Mouse (Mus musculus) adrenal gland, postnatal 25 days (tissue): ENCODE results near the gene Zfp42. TPM values are rescaled to one million over a fixed set of nuclear protein-coding genes. Genes with fewer than 3 reads are reported as not detected.
"Not testable (repeated sequence)": the region's sequence is repeated elsewhere in the genome, so short reads cannot be mapped to it uniquely, and the experiment has no call there.

Experiments
- DNase-seq: peaks from one replicate; pipeline ENCODE4 v3.0.0; 2021; ENCODE audit warnings: mixed read lengths
- long read RNA-seq: library from polyadenylated mRNA; stranded (forward); transcript quantifications from one replicate; pipeline ENCODE4 v2.0.0, GENCODE M21; 2021
- total RNA-seq: library from RNA; stranded (reverse); gene quantifications from 2 replicates; pipeline ENCODE4 v1.2.3, GENCODE M21; 2021

The Zfp42 gene
- total RNA-seq: not detected in 2 replicates
- long read RNA-seq: 0 reads

DNA sequence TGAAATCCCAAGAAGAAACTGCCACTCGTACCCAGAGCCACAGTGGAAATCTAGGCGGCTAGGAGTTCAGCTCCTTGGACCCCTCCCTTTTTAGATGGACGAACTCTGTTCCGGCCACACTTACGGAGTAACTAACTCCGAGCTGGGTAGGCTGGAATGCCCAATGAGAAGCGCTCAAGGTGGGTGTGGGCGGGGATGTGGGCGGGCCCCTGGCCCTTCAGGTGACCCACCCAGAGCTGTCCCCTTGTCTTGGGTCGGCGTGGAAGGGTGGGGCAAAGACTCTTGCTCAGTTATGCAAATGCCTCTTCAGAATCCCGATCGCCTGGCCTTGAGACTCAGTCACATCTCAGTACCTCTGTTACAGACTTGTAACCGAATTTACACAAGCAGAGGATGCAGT is at the start of gene Zfp42:
Gene Zfp42 (minus strand): TSS at position 85 of the 400 bp plus-strand sequence.
- no peak for DNase-seq

DNA sequence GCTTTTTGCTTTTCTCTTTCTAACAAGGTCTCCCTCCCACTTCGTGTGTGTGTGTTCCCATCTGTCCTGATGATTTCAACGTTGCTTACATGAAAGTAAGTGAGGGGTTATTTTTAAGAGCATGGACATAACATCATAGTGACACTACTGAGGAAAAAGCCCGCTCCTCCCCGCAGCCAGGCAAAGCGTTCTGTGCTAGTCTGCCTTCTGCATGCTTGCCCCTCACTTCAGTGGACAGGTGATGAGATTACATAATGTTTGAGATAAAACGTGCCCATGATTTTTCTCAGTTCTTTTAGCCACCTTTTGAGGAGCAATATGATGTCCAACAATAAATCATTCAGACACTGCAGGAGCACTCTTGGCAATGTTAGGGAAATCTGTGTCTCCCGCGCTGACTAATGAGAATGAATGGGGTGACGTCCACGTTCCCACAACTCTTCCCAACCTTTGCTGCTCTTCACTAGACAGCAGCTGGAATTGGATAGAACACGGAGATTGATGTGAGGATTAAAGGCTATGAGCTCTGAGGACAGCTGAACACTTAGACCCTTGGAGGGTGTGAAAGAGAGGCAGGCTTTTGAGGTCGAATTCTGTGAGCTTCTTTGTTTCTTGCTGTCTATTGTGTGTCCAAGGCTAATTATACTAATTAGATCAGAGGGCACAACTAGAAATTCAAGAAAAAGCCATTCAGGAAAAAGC is 49.4 kb upstream of the Zfp42 start:
- no peak for DNase-seq

DNA sequence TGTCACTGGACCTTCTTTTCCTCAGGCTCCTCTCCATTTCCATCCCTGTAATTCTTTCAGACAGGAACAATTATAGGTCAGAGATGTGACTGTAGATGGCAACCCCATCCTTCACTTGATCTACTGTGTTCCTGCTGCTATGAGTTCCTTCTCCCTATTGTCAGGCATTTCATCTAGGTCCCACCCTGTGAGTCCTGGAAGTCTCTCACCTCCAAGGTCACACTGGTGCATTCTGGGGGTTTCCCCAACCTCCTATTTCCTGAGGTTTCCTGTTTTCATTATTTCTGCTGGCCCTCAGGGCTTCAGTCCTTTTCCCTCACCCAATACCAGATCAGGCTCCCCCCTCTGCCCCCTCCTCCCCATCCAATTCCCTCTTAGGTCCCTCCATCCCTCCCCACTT is 45.5 kb upstream of the Zfp42 start:
- not testable (repeated sequence) for DNase-seq

DNA sequence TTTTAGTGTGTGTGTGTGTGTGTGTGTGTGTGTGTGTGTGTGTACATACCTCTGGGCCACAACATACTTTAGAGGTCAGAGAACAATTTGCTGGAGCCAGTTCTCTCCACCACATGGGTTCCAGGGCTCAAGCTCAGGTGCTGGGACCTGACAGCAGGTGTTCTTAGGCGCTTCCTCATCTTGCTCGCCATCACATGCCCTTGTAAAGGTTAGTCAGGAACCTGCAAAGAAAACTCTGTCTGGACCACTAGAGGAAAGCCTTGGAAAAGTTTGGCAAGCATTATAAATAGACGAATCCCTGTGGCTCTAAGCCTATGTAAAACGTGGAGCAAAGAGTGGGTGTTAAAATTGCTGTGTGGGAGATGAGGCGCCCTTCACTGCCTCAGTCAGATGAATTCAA is 31.8 kb upstream of the Zfp42 start:
- no peak for DNase-seq

DNA sequence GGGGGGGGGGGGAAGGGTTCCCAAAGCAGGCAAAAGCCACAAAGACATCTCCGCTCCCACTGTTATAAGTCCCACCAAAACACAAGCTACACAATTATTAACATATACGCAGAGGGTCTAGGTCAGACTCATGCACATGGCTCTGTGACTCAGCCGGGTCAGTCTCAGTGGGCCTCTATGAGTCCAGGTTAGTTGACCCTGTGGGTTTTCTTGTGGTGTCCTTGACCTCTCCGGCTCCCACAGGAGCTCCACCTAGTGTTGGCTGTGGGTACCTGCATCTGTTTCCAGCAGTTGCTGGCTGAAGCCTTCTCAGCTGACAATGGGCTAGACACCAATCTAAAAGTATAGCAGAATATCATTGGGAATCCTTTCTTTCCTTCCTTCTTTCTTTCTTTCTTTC is 26.7 kb upstream of the Zfp42 start:
- DNase-seq: no peak

DNA sequence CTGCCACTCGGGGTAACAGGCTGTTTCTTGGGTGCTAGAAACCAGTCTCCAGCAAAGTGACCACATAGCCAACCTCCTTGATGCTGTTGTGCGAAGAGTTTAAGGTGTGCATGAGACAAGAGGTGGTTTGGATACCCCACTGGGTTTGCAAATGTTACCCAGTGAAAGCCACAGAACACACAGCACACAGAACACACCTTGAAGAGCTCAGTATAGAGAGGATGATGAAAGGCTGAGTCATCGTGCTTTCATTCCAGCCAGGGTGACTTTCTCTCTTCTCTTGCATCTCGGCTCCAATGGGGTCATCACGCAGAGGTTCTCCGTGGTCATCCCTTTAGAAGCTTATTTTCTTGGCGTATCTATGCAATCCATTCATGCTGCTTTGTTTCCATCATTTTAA is 24.9 kb upstream of the Zfp42 start:
- no peak for DNase-seq

DNA sequence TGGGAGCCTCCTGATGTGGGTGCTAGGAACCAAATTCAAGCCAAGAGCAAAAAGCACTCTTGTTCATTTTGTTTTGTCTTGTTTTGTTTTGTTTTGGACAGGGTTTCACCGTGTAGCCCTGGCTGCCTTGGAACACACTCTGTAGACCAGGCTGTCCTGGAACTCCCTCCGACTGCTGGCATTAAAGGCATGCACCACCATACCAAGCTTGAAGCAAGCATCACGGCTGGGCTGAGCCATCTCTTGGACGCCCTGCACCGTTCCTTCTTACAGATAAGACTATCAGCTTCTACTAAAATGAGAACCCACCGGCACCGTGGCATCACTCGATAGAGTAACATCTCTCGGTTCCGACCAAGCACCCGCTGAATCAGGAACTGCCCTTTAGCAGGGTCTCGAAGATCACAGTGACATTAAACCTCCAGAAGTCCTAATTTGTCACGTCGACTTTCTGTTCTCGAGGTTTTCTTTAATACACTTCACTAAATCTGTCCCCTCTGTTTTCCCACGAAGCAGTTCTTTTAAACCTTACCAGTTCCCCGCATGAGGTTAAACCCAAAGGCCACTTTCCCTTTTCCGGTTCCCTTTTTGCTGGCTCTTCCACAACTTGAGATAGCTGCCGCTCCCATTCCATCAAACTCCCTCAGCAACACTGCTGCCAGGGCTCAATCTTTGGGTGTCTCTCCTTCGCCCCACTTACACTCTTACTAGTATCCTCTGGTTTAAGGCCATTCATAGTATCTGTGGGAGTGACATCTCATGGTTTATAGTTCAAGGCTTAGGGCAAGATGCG is 23.3 kb upstream of the Zfp42 start:
- DNase-seq: no peak

DNA sequence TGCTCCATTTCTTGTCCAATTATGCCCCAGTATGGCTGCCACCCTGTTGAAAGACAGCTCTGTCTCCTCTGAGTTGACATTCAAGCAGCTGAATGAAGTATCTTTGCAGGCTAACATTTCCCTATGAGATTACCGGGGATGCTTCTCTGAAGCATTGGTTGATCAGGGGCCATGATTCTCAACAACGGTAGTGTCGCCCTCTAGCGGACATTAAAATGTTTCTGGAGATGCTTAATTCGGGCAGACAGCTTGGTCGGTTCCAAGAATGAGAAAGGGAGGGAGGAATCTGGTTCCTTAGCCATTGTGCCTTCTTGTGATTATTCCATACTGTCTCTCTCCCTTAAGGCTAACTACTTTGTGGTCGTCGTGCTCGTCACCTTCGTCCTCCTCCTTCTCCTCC is 21.9 kb upstream of the Zfp42 start:
- DNase-seq: no peak

DNA sequence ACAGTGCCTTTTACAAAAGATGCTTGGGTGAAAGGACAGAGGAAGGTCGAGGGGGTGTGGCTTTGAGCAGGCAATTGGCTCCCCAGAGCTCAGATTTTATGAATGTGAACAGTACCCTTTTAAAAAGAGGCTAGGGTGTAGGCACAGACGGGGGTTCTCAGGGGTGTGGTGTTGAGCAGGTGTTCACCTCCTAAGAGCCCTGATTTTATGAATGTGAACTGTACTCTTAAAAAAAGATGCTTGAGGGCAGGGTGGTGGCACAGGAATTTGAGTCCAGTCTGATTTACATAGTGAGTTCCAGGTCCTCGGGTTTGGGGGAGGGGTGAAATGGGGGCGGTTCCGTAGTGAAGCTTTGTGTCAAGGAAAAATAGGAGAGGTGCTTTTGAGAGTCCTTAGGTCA is 14.0 kb upstream of the Zfp42 start:
- no peak for DNase-seq

DNA sequence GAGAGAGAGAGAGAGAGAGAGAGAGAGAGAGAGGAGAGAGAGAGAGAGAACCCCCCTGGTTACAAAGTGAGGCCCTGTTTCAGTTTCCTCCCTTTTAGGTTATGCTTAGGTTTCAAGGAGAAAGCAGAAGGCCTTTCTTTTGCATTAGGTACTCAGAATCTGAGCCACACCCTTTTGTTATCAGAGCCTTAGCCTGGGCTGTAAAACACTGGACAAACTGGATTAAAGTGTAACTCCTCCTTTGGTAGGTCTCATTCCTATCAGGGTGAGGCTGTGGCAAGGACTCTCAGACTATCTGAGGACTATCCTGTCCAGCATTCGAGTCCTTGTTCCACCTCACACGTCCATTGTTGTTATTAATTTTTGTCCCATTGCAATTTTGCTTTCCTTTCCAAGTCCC is 1.4 kb upstream of the Zfp42 start:
- no peak for DNase-seq

DNA sequence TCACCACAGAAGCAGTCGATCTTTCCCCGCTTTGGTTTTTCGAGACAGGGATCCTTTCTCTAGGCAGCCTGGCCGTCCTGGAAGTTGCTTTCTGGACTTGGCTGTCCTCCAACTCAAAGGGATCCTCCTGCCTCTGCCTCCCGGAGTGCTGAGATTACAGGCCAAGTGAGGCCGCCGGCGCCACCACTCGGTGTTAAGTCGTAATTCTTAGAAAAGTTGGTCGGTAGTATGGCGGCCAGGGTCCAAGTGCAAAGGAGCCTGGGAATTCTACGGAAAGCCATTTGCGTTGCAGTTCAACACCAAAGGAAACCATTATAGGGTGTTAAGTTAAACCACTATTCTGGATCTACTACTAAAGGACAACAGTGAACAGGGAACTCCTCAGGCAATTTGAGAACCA is 1.1 kb downstream of the Zfp42 start:
- no peak for DNase-seq

DNA sequence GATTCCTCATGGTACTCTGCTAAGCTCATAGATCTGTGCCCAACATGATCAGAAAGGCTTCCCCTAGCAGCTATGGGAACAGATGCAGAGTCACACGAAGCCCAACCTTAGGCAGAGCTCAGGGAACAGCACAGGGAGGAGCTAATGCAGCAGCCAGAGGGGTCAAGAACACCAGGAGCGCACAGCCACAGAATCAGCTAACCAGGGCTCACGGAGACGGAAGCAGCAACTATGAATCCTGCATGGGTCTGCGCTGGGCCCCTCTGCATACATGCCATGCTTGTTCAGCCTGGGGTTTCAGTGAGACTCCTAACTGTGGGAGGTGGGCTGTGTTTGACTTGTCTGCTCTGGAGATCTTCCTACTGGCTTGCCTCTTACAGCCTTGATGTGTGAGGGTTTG is 7.0 kb downstream of the Zfp42 start:
- DNase-seq: no peak

DNA sequence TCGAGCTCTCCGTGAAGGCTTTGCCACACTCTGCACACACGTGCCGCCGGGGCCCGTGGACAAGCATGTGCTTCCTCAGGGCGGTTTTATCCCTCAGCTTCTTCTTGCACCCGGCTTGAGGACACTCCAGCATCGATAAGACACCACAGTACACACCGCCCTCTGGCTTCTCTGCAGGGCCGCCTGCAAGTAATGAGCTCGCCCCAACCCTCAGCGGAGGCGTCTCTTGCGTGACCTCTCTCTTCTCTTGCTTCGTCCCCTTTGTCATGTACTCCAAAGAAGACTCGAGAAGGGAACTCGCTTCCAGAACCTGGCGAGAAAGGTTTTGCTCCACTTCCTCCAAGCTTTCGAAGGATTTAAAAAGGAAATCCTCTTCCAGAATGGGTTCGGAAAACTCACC is 11.0 kb downstream of the Zfp42 start:
- no peak for DNase-seq

DNA sequence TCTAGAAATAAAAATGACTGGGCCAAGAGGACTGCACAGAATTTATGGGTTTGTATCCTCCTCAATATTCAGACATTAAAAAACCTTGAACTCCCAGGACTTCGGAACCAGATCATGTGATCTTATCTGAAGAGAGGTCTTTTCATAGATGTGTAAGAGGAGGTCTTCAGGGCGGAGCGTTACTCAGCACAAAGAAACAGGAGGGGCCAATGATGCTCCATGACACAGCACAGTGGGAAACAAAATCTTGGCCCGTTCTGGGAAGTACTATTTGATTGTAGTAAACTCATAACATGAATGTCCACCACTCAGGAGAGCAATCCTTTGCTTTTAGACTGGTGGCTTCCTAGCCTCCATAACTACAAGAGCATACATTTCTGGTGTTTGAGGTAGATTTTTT is 12.6 kb downstream of the Zfp42 start:
- DNase-seq: no peak

DNA sequence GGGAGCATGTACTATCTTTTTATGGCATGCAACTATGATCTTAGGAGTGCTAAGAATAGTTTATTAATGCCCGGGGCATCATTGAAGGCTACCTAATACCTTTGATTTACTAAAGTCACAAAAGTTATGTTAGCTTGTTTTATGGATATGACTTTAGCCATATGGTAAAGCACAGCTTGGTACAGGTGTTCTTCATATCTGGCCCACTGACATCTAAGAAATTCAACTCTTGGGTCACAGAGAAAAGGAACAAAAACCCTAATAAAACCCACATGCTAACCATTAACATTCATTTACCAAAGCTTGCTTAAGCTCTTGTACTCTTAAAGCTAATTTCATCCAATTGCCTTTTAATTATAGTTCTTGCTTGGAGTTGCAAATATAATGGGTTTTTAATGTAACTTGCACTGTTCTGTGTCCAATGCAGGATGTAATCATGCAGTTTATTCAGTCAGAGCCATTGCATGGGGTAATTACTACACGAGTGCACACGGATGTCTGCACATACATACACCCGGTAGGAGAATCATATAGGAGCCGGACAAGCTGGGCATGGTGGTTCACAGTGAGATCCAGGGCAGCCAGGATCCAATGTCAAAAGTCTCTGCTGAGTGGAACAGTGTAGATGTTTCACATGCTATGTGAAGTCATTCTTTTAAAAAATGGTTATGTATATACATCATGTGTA is 16.2 kb downstream of the Zfp42 start:
- DNase-seq: no peak

DNA sequence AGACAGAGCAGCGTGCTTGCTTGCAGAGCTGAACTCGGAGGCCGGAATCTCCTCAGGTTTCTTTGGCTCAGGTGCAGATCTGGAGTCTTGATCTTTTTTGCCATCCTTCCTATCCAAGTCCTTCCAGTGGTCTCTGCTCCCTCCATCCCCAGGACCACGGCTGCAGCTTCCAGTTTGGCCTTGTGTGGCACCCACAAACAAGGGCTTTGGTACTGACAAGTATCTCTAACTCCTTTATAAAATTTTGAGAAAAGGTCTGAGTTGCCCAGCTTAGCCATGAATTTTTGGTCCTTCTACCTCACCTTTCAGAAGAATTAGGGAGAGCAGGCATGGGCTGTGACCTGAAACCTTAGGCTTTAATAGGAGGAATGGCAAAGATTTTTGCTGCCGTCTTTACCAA is 17.0 kb downstream of the Zfp42 start:
- DNase-seq: no peak

DNA sequence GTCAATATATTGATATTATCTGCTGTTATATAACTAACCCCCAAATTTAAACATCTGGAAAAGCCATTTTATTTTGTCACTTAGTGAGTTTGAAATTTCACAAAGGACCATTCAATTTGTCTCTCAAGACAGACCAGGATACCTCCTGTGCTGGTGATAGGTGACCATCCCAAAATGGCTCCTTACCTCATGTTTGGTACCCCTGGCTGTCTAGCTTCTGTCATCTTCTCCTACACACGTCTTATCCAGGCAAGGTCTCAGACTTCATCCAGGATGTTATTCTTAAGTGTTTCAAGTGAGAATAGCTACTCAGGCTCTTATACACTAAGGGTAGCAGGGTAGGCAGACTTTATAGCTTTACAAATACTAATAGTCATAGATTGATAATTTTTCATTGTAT is 17.9 kb downstream of the Zfp42 start:
- DNase-seq: no peak

DNA sequence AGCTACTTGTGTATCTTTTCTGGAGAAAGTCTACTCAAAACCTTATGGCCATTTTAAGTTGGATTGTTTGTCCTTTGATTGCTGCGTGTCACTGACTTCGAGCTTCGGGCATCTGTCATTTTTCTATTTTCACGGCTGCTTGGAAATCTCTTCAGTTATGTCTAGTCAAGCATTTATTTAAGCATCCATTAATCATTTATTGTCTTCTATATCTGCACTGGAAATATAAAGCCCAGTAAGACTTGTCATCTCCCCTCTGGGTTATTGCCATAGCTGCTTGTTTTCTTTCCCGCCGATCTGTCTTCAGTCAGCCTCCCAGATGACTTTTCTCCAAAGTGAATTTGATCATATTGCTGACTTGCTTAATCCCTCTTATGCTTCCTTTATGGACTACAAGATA is 19.3 kb downstream of the Zfp42 start:
- no peak for DNase-seq

DNA sequence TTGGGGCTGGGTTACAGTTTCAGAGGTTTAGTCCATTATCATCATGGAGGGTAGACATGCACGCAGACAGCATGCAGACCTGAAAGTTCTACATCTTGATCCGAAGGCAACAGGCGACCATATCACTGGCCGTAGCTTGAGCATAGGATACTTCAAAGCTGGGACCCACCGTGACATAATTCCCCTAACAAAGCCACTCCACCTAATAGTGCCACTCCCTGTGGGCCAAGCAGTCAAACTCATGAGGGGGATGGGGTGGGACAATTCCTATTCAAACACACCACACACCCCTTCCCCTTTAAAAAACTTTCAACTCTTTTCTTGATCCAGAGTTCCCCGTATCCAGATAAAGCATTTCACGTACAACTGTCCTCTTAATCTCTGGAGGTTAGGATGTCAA is 23.5 kb downstream of the Zfp42 start:
- no peak for DNase-seq

DNA sequence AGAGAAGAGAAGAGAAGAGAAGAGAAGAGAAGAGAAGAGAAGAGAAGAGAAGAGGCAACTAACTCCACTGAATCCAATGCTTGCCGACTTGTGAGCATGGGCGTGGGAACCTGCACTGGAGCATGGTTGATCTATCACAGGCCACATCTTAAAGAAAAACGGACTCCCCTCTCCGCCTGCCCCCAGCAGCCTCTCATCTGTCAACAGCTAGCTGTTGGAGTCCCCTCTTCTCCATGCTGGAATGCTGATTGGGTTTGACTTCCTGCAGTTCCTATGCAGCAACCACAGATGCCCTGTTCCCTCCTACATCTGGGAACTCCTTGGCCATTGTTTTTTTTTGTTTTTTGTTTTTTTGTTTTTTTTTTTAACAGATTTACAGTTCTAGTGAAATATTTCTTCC is 28.4 kb downstream of the Zfp42 start:
- DNase-seq: no peak

DNA sequence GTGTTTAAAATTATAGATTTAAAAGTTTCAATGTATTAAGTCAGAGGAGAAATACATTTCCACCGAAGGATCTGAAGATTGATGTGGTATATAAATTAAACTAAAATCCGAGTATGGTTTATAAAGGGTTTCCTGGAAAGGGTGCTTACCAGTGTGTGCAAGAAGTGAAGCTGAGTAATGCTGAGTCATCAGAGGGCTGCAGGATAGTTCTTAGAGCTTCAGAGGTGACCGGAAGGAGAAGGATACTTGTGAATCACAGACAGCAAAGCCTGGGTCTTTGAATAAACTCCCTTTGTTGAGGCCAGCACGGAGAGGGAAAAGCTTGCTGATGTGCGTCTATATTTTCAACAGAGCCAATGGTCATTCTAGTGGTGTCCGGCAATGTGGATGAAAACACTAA is 45.8 kb downstream of the Zfp42 start:
- no peak for DNase-seq

DNA sequence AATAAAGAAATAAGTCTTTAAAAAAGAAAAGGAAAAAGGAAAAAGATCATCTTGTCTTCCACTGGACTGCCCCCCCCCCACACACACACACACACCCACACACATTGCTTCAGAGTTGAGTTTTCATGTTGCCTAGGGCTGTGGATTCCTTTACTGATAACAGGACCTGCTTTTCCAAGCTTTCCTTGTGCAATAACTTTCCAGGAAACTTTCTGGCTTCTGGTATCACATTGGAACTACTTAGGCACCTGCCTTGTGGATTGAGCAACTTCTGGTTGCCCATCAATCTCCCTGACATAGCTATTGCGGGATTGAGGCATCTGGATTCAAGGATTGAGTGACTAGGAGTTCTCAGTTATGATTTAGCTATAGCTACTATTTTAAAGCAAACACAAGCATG is 48.9 kb downstream of the Zfp42 start:
- DNase-seq: no peak

DNA sequence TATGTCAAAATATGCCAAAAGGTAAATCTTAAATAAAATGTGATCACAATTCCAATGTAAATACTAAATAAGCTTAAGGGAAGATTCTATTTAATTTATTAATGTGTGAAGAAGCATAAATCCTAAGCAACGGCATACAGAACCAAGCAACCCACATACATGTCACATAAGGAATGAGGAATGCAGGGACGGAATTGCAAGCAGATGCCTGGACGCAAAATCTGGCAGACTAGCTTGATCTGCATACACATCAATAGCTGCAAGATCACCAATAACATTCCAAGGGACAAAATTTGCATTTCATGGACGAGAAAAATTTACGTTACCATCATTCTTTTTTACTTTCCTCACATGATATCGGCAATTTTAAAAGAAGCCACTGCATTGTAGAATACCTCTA is 51.1 kb downstream of the Zfp42 start:
- DNase-seq: no peak

DNA sequence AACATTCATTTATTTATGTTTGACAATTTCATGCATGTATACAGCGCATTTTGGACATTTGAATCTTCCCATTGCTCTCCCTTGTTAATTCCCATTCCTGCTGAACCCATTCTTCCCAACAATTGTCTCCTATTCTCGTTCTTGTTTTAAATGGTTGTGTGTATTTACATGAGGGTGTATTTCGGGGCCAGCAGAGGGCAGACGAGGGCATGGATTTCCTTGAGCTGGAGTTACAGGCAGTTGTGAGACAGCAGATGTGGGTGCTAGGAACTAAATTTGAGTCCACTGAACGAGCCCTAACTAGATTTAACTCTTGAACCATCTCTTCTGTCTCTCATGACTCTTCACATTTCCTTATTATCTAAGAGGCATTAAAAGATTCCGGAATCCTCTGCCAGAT is 55.1 kb downstream of the Zfp42 start:
- no peak for DNase-seq
